Comparison of ENCODE assay signal across 9 mouse cellular contexts in the genomic region with DNA sequence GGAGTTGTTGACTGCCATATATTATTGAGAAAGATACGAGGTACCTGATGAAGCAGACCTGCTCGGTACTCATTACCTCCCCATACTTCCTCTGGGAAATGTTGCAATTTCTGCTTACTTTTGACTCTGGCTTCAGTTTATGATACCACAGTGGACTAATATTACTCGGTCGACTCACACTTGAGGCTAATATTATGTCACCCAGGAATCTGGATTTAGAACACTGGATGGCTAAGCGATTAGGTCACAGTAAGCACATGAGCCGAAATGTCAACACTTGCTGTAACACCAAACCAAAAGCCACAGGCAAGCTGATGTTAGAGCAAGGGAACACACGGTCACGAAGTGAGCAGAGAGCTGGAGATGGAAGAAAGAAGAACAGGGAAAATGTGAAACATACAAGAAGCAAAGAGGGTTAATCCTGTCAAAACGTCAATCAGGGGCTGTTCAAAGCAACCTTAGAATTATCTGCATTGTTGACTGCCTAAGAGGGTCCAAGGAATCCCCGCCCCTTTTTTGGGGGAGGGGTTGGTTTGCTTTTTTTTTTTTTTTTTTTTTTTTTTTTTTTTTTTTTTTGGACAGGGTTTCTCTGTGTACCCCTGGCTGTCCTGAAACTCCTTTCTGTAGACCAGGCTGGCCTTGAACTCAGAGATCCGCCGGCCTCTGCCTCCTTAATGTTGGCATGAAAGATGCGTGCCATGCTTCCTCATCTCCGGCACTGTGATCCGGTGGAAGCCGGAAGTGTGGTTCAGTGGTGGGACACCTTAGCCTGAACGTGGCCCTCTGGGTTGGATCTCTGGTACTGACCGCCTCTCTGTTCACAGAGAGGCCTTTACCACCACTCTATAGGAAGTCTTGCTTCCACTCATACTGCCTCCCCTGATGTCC. TPM values are rescaled to one million over a fixed set of nuclear protein-coding genes. Genes with fewer than 3 reads are reported as not detected.
DNase-seq lines count a peak whose midpoint lies in the region; ATAC-seq lines count a peak whose summit lies in the region.
"Had no signal": no experiment of that assay in that cellular context is flagged by ENCODE, and none has a peak within 500 bp of the region (broad histone marks: within the 10 kb centered on the region; RNA-seq: fewer than 3 reads in every experiment).

No protein-coding gene starts in this region.

- no peaks in the 10 kb centered on the region for H3K27me3 ChIP-seq in heart, embryonic 14.5 days (ENCODE audit: control insufficient read depth, insufficient read depth, low read length)

- H3K36me3 ChIP-seq in heart, embryonic 14.5 days (ENCODE audit: control insufficient read depth, insufficient read depth, low read length), result no peaks in the 10 kb centered on the region

- no peak overlapping the region for H3K4me3 ChIP-seq in heart, embryonic 14.5 days (ENCODE audit: control insufficient read depth in 1 of 2, insufficient read depth in 1 of 2, low read depth in 1 of 2, low read length in 2 of 2)

- H3K27ac ChIP-seq in heart, embryonic 14.5 days (replicated peaks in 1 of 2; ENCODE audit: control insufficient read depth in 1 of 2, insufficient read depth in 1 of 2, low read depth in 2 of 2, low read length in 2 of 2), result peak overlapping the region; percentile 92 to 96

- no peak overlapping the region; the same call in 1 of the 2 replicates for H3K9ac ChIP-seq in heart, embryonic 14.5 days (ENCODE audit: low read length)

- peak overlapping the region; percentile 49 for H3K4me2 ChIP-seq in heart, embryonic 14.5 days (ENCODE audit: low read length)

- WGBS in heart, embryonic 14.5 days, result 50% methylated on average over 18 of the region's 18 CpGs

- peak; percentile 73 for DNase-seq in gastrocnemius, adult 18-20 months (ENCODE audit: low spot score)
- DNase-seq in gastrocnemius, postnatal 14 days, result no peak
- peak; percentile 46 for DNase-seq in R1 (ENCODE audit: low read depth, low spot score)
- peak; percentile 81 for DNase-seq in lung, postnatal 25 days (ENCODE audit: low spot score)
- DNase-seq in thymus, adult 18-20 months, result no peak
- DNase-seq in spleen, postnatal 10 days (ENCODE audit: low spot score in 2 of 2), result no peak
- no peak for DNase-seq in ovary, postnatal 14 days (ENCODE audit: low spot score)
- DNase-seq: cerebellum, adult 2 months had no signal

- peak; percentile 85 for ATAC-seq in heart, embryonic 14.5 days (ENCODE audit: insufficient number of reproducible peaks, insufficient read depth, low FRiP score, low read depth)

- intact Hi-C loops in gastrocnemius, postnatal 14 days (cut with DNase I; ENCODE audit: low total_unique reads), result no loop called here

- peaks cover 23 to 40% of the 10 kb centered on the region in 2 experiments for H3K4me1 ChIP-seq in heart, embryonic 14.5 days (ENCODE audit: control insufficient read depth in 2 of 2, insufficient read depth in 2 of 2, low read length in 2 of 2)

- no peaks in the 10 kb centered on the region for H3K9me3 ChIP-seq in heart, embryonic 14.5 days (ENCODE audit: control insufficient read depth, low read length)

RNA-seq across cellular contexts. Expression of a gene that starts 9.0 kb away (rescaled TPM):
- total RNA-seq in gastrocnemius, adult 18-20 months (2021), result 100 to 1,000 TPM; 107 to 133 TPM
- total RNA-seq in gastrocnemius, postnatal 14 days (2021), result 10 to 100 TPM; 76.2 to 79.5 TPM
- polyA plus RNA-seq in heart, embryonic 14.5 days (2014; fragmentation: Nextera tagmentation; extraction: Ambion mirVana), result 35.6 and 36.5 TPM in 2 replicates

RNA-seq across cellular contexts. Expression of a gene that starts 36.9 kb away (rescaled TPM):
- 1 to 10 TPM; 2.0 to 2.7 TPM for total RNA-seq in gastrocnemius, adult 18-20 months (2021)
- total RNA-seq in gastrocnemius, postnatal 14 days (2021), result 1 to 10 TPM; 2.0 to 2.4 TPM
- 17.7 and 18.7 TPM in 2 replicates for polyA plus RNA-seq in heart, embryonic 14.5 days (2014; fragmentation: Nextera tagmentation; extraction: Ambion mirVana)

Comparison
In these comparisons a context has a peak if more than half of its experiments do, and no peak if none do; other contexts are left out.
1. DNase-seq: peak in gastrocnemius, adult 18-20 months (single experiment), R1 (single experiment) and lung, postnatal 25 days (single experiment); none in gastrocnemius, postnatal 14 days (single experiment), thymus, adult 18-20 months (0 of 2), spleen, postnatal 10 days (0 of 2) and ovary, postnatal 14 days (single experiment).